Mouse (Mus musculus): ENCODE measurements around the gene Foxred1.

GRCm38 (mm10) chr9:35194048-35194447 is 16.8 kb downstream of the Foxred1 start:
- TF ChIP-seq POLR2A (IDR thresholded peaks at IDR 0.05; ENCODE audit: borderline replicate concordance, low read depth, low read length) (no peak), CTCF (IDR thresholded peaks at IDR 0.05; ENCODE audit: low read depth, low read length) (no peak)

All from bone marrow macrophage, adult 2 months (primary cell).